Comparison of ENCODE assay signal across 8 mouse cellular contexts in genomic region chr1:184771202-184771890, GRCm38 (mm10). TPM values are rescaled to one million over a fixed set of nuclear protein-coding genes. Genes with fewer than 3 reads are reported as not detected.
DNase-seq lines count a peak whose midpoint lies in the region; ATAC-seq and TF ChIP-seq lines count a peak whose summit lies in the region.

No protein-coding gene starts in this region.

- ATAC-seq in heart, embryonic 12.5 days (ENCODE audit: insufficient number of reproducible peaks, low FRiP score): peak; percentile 75
- peak; percentile 81 for ATAC-seq in kidney, embryonic 16.5 days (ENCODE audit: low FRiP score, low TSS enrichment)
- ATAC-seq in liver, embryonic 12.5 days: peak; percentile 64
- peak; percentile 59; the same call in 1 of the 2 replicates for ATAC-seq in stomach, embryonic 16.5 days (ENCODE audit: insufficient read depth, low FRiP score)

- H3K4me1 ChIP-seq in embryonic fibroblast, embryonic 13.5 days (ENCODE audit: control insufficient read depth, insufficient read depth, low read length): no peaks in the 10 kb centered on the region
- peaks cover 10% of the 10 kb centered on the region for H3K4me1 ChIP-seq in heart, embryonic 12.5 days (replicated peaks)
- H3K4me1 ChIP-seq in kidney, embryonic 16.5 days (ENCODE audit: insufficient read depth, low read length): peaks cover 8% of the 10 kb centered on the region
- H3K4me1 ChIP-seq in liver, embryonic 12.5 days: peaks cover 21% of the 10 kb centered on the region
- peaks cover 5% of the 10 kb centered on the region; the same call in 1 of the 2 replicates for H3K4me1 ChIP-seq in stomach, embryonic 16.5 days (ENCODE audit: control insufficient read depth, insufficient read depth, low read length)

- no peak overlapping the region for H3K27ac ChIP-seq in embryonic fibroblast, embryonic 13.5 days (ENCODE audit: insufficient read depth, low read length)
- peak overlapping the region; percentile 45 for H3K27ac ChIP-seq in heart, embryonic 12.5 days (ENCODE audit: poor library complexity, severe bottlenecking)
- no peak overlapping the region for H3K27ac ChIP-seq in kidney, embryonic 16.5 days (ENCODE audit: low read length)
- no peak overlapping the region for H3K27ac ChIP-seq in liver, embryonic 12.5 days
- H3K27ac ChIP-seq in stomach, embryonic 16.5 days (ENCODE audit: low read length): no peak overlapping the region

- 0 out of 2 replicates have a peak, but pooled peaks cover 5% of the 10 kb centered on the region for H3K9me3 ChIP-seq in heart, embryonic 12.5 days (replicated peaks)
- no peaks in the 10 kb centered on the region for H3K9me3 ChIP-seq in kidney, embryonic 16.5 days (ENCODE audit: low read length)
- H3K9me3 ChIP-seq in liver, embryonic 12.5 days (replicated peaks): no peaks in the 10 kb centered on the region
- H3K9me3 ChIP-seq in stomach, embryonic 16.5 days (replicated peaks; ENCODE audit: control insufficient read depth, low read length): no peaks in the 10 kb centered on the region

- peak overlapping the region; percentile 65 for H3K4me2 ChIP-seq in heart, embryonic 12.5 days
- peak overlapping the region; percentile 17 for H3K4me2 ChIP-seq in kidney, embryonic 16.5 days (replicated peaks; ENCODE audit: low read depth, low read length)
- peak overlapping the region; percentile 40 for H3K4me2 ChIP-seq in liver, embryonic 12.5 days
- peak overlapping the region; percentile 37; the same call in 1 of the 2 replicates for H3K4me2 ChIP-seq in stomach, embryonic 16.5 days (ENCODE audit: low read depth, low read length)

- 0 out of 2 replicates have a peak, but pooled peaks have one; percentile 34 for TF ChIP-seq CTCF in embryonic fibroblast, embryonic 13.5 days (IDR thresholded peaks at IDR 0.05; ENCODE audit: borderline replicate concordance, insufficient read depth, low read length)

- H3K36me3 ChIP-seq in heart, embryonic 12.5 days: no peaks in the 10 kb centered on the region
- H3K36me3 ChIP-seq in kidney, embryonic 16.5 days (ENCODE audit: insufficient read depth, low read length): no peaks in the 10 kb centered on the region
- H3K36me3 ChIP-seq in liver, embryonic 12.5 days: no peaks in the 10 kb centered on the region
- H3K36me3 ChIP-seq in stomach, embryonic 16.5 days (ENCODE audit: control insufficient read depth, insufficient read depth, low read length): no peaks in the 10 kb centered on the region

- no peak overlapping the region for H3K4me3 ChIP-seq in embryonic fibroblast, embryonic 13.5 days (ENCODE audit: insufficient read depth, low read length)
- H3K4me3 ChIP-seq in heart, embryonic 12.5 days: peak overlapping the region; percentile 21
- no peak overlapping the region for H3K4me3 ChIP-seq in kidney, embryonic 16.5 days (ENCODE audit: low read length)
- no peak overlapping the region for H3K4me3 ChIP-seq in liver, embryonic 12.5 days
- no peak overlapping the region for H3K4me3 ChIP-seq in stomach, embryonic 16.5 days (replicated peaks; ENCODE audit: low read length)

- WGBS in heart, embryonic 12.5 days: 6% methylated on average over 18 of the region's 18 CpGs
- 16% methylated on average over 18 of the region's 18 CpGs for WGBS in kidney, embryonic 16.5 days
- WGBS in liver, embryonic 12.5 days (ENCODE audit: insufficient replicate concordance): 4% methylated on average over 18 of the region's 18 CpGs
- 18% methylated on average over 18 of the region's 18 CpGs for WGBS in stomach, embryonic 16.5 days

- peak; percentile 87 to 88 for DNase-seq in B cell, adult 2 months
- DNase-seq in brain, adult 2 months (ENCODE audit: low read depth, low spot score): peak; percentile 61
- DNase-seq in neural tube, embryonic 10.5 days (ENCODE audit: extremely low spot score, low spot score): peak; percentile 90

- TF ChIP-seq POLR2A in embryonic fibroblast, embryonic 13.5 days (IDR thresholded peaks at IDR 0.05; ENCODE audit: low read depth, low read length): no peak

- H3K27me3 ChIP-seq in heart, embryonic 12.5 days (replicated peaks): peaks cover 9% of the 10 kb centered on the region; the same call in 1 of the 2 replicates
- peaks cover 32% of the 10 kb centered on the region for H3K27me3 ChIP-seq in kidney, embryonic 16.5 days (ENCODE audit: insufficient read depth, low read length)
- H3K27me3 ChIP-seq in liver, embryonic 12.5 days (replicated peaks): 0 out of 2 replicates have a peak, but pooled peaks cover 12% of the 10 kb centered on the region
- H3K27me3 ChIP-seq in stomach, embryonic 16.5 days (ENCODE audit: control insufficient read depth, insufficient read depth, low read length): peaks cover 11% of the 10 kb centered on the region

- 0 out of 2 replicates have a peak overlapping the region, but pooled peaks have one; percentile 11 for H3K9ac ChIP-seq in heart, embryonic 12.5 days
- no peak overlapping the region for H3K9ac ChIP-seq in kidney, embryonic 16.5 days (replicated peaks; ENCODE audit: low read length)
- H3K9ac ChIP-seq in liver, embryonic 12.5 days: no peak overlapping the region
- peak overlapping the region; percentile 37; the same call in 1 of the 2 replicates for H3K9ac ChIP-seq in stomach, embryonic 16.5 days (ENCODE audit: low read length)

RNA-seq across cellular contexts. Expression of gene Hlx, which starts 38.9 kb away (rescaled TPM):
- 5.0 and 5.4 TPM in 2 replicates for polyA plus RNA-seq in embryonic fibroblast, embryonic 13.5 days (2011; ENCODE audit: insufficient read length, low read depth, missing spikeins)
- polyA plus RNA-seq in heart, embryonic 12.5 days (2016; fragmentation: Nextera tagmentation; extraction: Ambion mirVana): 8.7 and 8.8 TPM in 2 replicates
- 12.8 and 13.2 TPM in 2 replicates for polyA plus RNA-seq in kidney, embryonic 16.5 days (2015; fragmentation: Nextera tagmentation; extraction: Ambion mirVana)
- polyA plus RNA-seq in liver, embryonic 12.5 days (2016; fragmentation: Nextera tagmentation; extraction: Ambion mirVana): 26.5 and 31.2 TPM in 2 replicates
- 6.6 and 8.3 TPM in 2 replicates for polyA plus RNA-seq in stomach, embryonic 16.5 days (2015; fragmentation: Nextera tagmentation; extraction: Ambion mirVana)

RNA-seq across cellular contexts. Expression of gene Marc1, which starts 39.8 kb away (rescaled TPM):
- not detected in 2 replicates for polyA plus RNA-seq in embryonic fibroblast, embryonic 13.5 days (2011; ENCODE audit: insufficient read length, low read depth, missing spikeins)
- 0.14 and 0.24 TPM in 2 replicates for polyA plus RNA-seq in heart, embryonic 12.5 days (2016; fragmentation: Nextera tagmentation; extraction: Ambion mirVana)
- 0.26 and 0.37 TPM in 2 replicates for polyA plus RNA-seq in kidney, embryonic 16.5 days (2015; fragmentation: Nextera tagmentation; extraction: Ambion mirVana)
- polyA plus RNA-seq in liver, embryonic 12.5 days (2016; fragmentation: Nextera tagmentation; extraction: Ambion mirVana): 7.2 and 7.3 TPM in 2 replicates
- polyA plus RNA-seq in stomach, embryonic 16.5 days (2015; fragmentation: Nextera tagmentation; extraction: Ambion mirVana): 2.1 and 2.7 TPM in 2 replicates

Comparison
In these comparisons a context has a peak if more than half of its experiments do, and no peak if none do; other contexts are left out.
1. H3K9ac ChIP-seq: peak in heart, embryonic 12.5 days (single experiment) and stomach, embryonic 16.5 days (single experiment); none in kidney, embryonic 16.5 days (single experiment) and liver, embryonic 12.5 days (single experiment).
2. Peak in every context shown above with its lines, with median percentiles within 50 percentile points of each other: DNase-seq, ATAC-seq and H3K4me2 ChIP-seq.